Mouse (Mus musculus): Measurements from ENCODE around the gene B9d1. TPM values are rescaled to one million over a fixed set of nuclear protein-coding genes. Genes with fewer than 3 reads are reported as not detected.
A peak's percentile ranks its signal among the peaks of the same experiment; 100 is the strongest.

The B9d1 gene
- polyA plus RNA-seq, 1 experiment from 2014 or later, result 16.8 TPM

- H3K4me3 ChIP-seq (ENCODE audit: low read depth, low read length), result no peak overlapping the region
- H3K9me3 ChIP-seq (ENCODE audit: low read length), result no peaks in the 10 kb centered on the region
- H3K27ac ChIP-seq (ENCODE audit: low read length), result no peak overlapping the region
- H3K4me1 ChIP-seq (ENCODE audit: insufficient read depth, low read depth, low read length), result 0 out of 2 replicates have a peak, but pooled peaks cover 2% of the 10 kb centered on the region
- no peaks in the 10 kb centered on the region for H3K36me3 ChIP-seq (ENCODE audit: insufficient read depth, low read length)
- TF ChIP-seq EP300 (IDR thresholded peaks at IDR 0.05), result no peak
- no peak for TF ChIP-seq CTCF (IDR thresholded peaks at IDR 0.05)
- H3K4me2 ChIP-seq (replicated peaks; ENCODE audit: low read depth, low read length), result no peak overlapping the region
- no peaks in the 10 kb centered on the region for H3K27me3 ChIP-seq (replicated peaks; ENCODE audit: insufficient read depth, low read length)
- ATAC-seq (no peak), DNase-seq (ENCODE audit: low spot score) (no peak)
- no peak overlapping the region for H3K9ac ChIP-seq (replicated peaks; ENCODE audit: low read depth)
- WGBS, result 61% methylated on average over 8 of the region's 8 CpGs
Measured at GRCm38 (mm10) chr11:61503933-61504332, 1.0 kb upstream of the B9d1 start.

GRCm38 (mm10) chr11:61514953-61515352 lies 10.0 kb downstream of the B9d1 start:
- WGBS, result 41% methylated on average over 3 of the region's 3 CpGs
- peak; percentile 41 for ATAC-seq

GRCm38 (mm10) chr11:61517971-61518370 lies 13.0 kb downstream of the B9d1 start:
- DNase-seq (ENCODE audit: low spot score) (no peak), ATAC-seq (no peak)
- Histone ChIP-seq H3K4me2 (replicated peaks; ENCODE audit: low read depth, low read length) (no peak overlapping the region), H3K27me3 (replicated peaks; ENCODE audit: insufficient read depth, low read length) (no peaks in the 10 kb centered on the region), H3K4me3 (ENCODE audit: low read depth, low read length) (no peak overlapping the region), H3K4me1 (ENCODE audit: insufficient read depth, low read depth, low read length) (no peaks in the 10 kb centered on the region), H3K27ac (ENCODE audit: low read length) (no peak overlapping the region), H3K36me3 (ENCODE audit: insufficient read depth, low read length) (peaks cover 26% of the 10 kb centered on the region; the same call in 1 of the 2 replicates), H3K9me3 (ENCODE audit: low read length) (no peaks in the 10 kb centered on the region), H3K9ac (replicated peaks; ENCODE audit: low read depth) (no peak overlapping the region)
- no peak for TF ChIP-seq EP300 (IDR thresholded peaks at IDR 0.05)
- no peak for TF ChIP-seq CTCF (IDR thresholded peaks at IDR 0.05)
- WGBS, result 63% methylated on average over 1 of the region's 1 CpGs

More at GRCm38 (mm10) chr11:61514953-61515352, 10.0 kb downstream of the B9d1 start:
- TF ChIP-seq EP300 (IDR thresholded peaks at IDR 0.05) (no peak), CTCF (IDR thresholded peaks at IDR 0.05) (peak; percentile 81)
- Histone ChIP-seq H3K4me1 (ENCODE audit: insufficient read depth, low read depth, low read length) (no peaks in the 10 kb centered on the region), H3K36me3 (ENCODE audit: insufficient read depth, low read length) (peaks cover 19% of the 10 kb centered on the region; the same call in 1 of the 2 replicates), H3K9me3 (ENCODE audit: low read length) (no peaks in the 10 kb centered on the region), H3K27ac (ENCODE audit: low read length) (no peak overlapping the region), H3K4me2 (replicated peaks; ENCODE audit: low read depth, low read length) (no peak overlapping the region), H3K9ac (replicated peaks; ENCODE audit: low read depth) (no peak overlapping the region), H3K27me3 (replicated peaks; ENCODE audit: insufficient read depth, low read length) (no peaks in the 10 kb centered on the region), H3K4me3 (ENCODE audit: low read depth, low read length) (no peak overlapping the region)
- peak; percentile 63 for DNase-seq (ENCODE audit: low spot score)

GRCm38 (mm10) chr11:61518871-61519270 lies 13.9 kb downstream of the B9d1 start:
- Histone ChIP-seq H3K4me3 (ENCODE audit: low read depth, low read length) (no peak overlapping the region), H3K9me3 (ENCODE audit: low read length) (no peaks in the 10 kb centered on the region), H3K4me2 (replicated peaks; ENCODE audit: low read depth, low read length) (no peak overlapping the region), H3K4me1 (ENCODE audit: insufficient read depth, low read depth, low read length) (no peaks in the 10 kb centered on the region), H3K36me3 (ENCODE audit: insufficient read depth, low read length) (peaks cover 26% of the 10 kb centered on the region; the same call in 1 of the 2 replicates), H3K27me3 (replicated peaks; ENCODE audit: insufficient read depth, low read length) (no peaks in the 10 kb centered on the region), H3K9ac (replicated peaks; ENCODE audit: low read depth) (no peak overlapping the region), H3K27ac (ENCODE audit: low read length) (no peak overlapping the region)
- TF ChIP-seq CTCF (IDR thresholded peaks at IDR 0.05), result no peak
- TF ChIP-seq EP300 (IDR thresholded peaks at IDR 0.05), result no peak
- no peak for ATAC-seq
- DNase-seq (ENCODE audit: low spot score), result no peak
- 77% methylated on average over 3 of the region's 3 CpGs for WGBS

GRCm38 (mm10) chr11:61519484-61520107 lies 14.7 kb downstream of the B9d1 start:
- no peak overlapping the region for H3K9ac ChIP-seq (replicated peaks; ENCODE audit: low read depth)
- no peaks in the 10 kb centered on the region for H3K27me3 ChIP-seq (replicated peaks; ENCODE audit: insufficient read depth, low read length)
- peaks cover 26% of the 10 kb centered on the region; the same call in 1 of the 2 replicates for H3K36me3 ChIP-seq (ENCODE audit: insufficient read depth, low read length)
- TF ChIP-seq EP300 (IDR thresholded peaks at IDR 0.05) (no peak), CTCF (IDR thresholded peaks at IDR 0.05) (no peak)
- no peaks in the 10 kb centered on the region for H3K4me1 ChIP-seq (ENCODE audit: insufficient read depth, low read depth, low read length)
- ATAC-seq, result no peak
- no peaks in the 10 kb centered on the region for H3K9me3 ChIP-seq (ENCODE audit: low read length)
- no peak for DNase-seq (ENCODE audit: low spot score)
- no peak overlapping the region for H3K4me3 ChIP-seq (ENCODE audit: low read depth, low read length)
- H3K27ac ChIP-seq (ENCODE audit: low read length), result no peak overlapping the region
- 91% methylated on average over 3 of the region's 3 CpGs for WGBS
- H3K4me2 ChIP-seq (replicated peaks; ENCODE audit: low read depth, low read length), result no peak overlapping the region

- Histone ChIP-seq H3K4me1 (ENCODE audit: insufficient read depth, low read depth, low read length) (peaks cover 11% of the 10 kb centered on the region; the same call in 1 of the 2 replicates), H3K4me2 (replicated peaks; ENCODE audit: low read depth, low read length) (no peak overlapping the region), H3K36me3 (ENCODE audit: insufficient read depth, low read length) (peaks cover 4% of the 10 kb centered on the region; the same call in 1 of the 2 replicates), H3K9ac (replicated peaks; ENCODE audit: low read depth) (no peak overlapping the region), H3K27ac (ENCODE audit: low read length) (no peak overlapping the region), H3K4me3 (ENCODE audit: low read depth, low read length) (no peak overlapping the region), H3K27me3 (replicated peaks; ENCODE audit: insufficient read depth, low read length) (no peaks in the 10 kb centered on the region), H3K9me3 (ENCODE audit: low read length) (no peaks in the 10 kb centered on the region)
- 88% methylated on average over 1 of the region's 1 CpGs for WGBS
- TF ChIP-seq EP300 (IDR thresholded peaks at IDR 0.05) (no peak), CTCF (IDR thresholded peaks at IDR 0.05) (no peak)
- ATAC-seq, result no peak
- no peak for DNase-seq (ENCODE audit: low spot score)
Measured at GRCm38 (mm10) chr11:61526872-61527271, 21.9 kb downstream of the B9d1 start.

Data from lung, postnatal 0 days (tissue).